Mouse (Mus musculus): ENCODE measurements around the gene Fam169b.

GRCm38 (mm10) chr7:68386767-68387166, 113.1 kb downstream of the Fam169b start:
- no peak for TF ChIP-seq CTCF (IDR thresholded peaks at IDR 0.05; ENCODE audit: insufficient read depth, low read depth, low read length)
- TF ChIP-seq POLR2A (IDR thresholded peaks at IDR 0.05; ENCODE audit: insufficient read depth, low read depth, low read length), result no peak

Data from olfactory bulb, adult 2 months (tissue).